Mouse (Mus musculus) forebrain, embryonic 12.5 days (tissue): ENCODE measurements around the gene Trim50. TPM values are rescaled to one million over a fixed set of nuclear protein-coding genes. Genes with fewer than 3 reads are reported as not detected.

ENCODE experiments used
- ATAC-seq: fragments of 200-750 bp; cut with Nextera tagmentation; 2 replicates; pipeline ENCODE4 v1.8.0; 2017; ENCODE audit warnings: moderate TSS enrichment; ENCODE audit not compliant: low FRiP score
- H3K27ac ChIP-seq: fragments of 300-500 bp; sonication (generic); 2 replicates; pipeline ENCODE4 v1.5.1; 2016; ENCODE audit warnings: mild to moderate bottlenecking
- H3K27me3 ChIP-seq: fragments of 300-500 bp; sonication (generic); 2 replicates; pipeline ENCODE4 v1.6.1; 2016; ENCODE audit warnings: mild to moderate bottlenecking
- H3K36me3 ChIP-seq: fragments of 300-500 bp; sonication (generic); replicated peaks from 2 replicates; pipeline ENCODE4 v1.6.1; 2016; ENCODE audit warnings: mild to moderate bottlenecking
- H3K4me1 ChIP-seq: fragments of 300-500 bp; sonication (generic); 2 replicates; pipeline ENCODE4 v1.6.1; 2016
- H3K4me2 ChIP-seq: fragments of 300-500 bp; sonication (generic); 2 replicates; pipeline ENCODE4 v1.6.1; 2016; ENCODE audit warnings: mild to moderate bottlenecking, moderate library complexity
- H3K4me3 ChIP-seq: fragments of 300-500 bp; sonication (generic); replicated peaks from 2 replicates; pipeline ENCODE4 v1.5.1; 2016; ENCODE audit warnings: mild to moderate bottlenecking
- H3K9ac ChIP-seq: fragments of 300-500 bp; sonication (generic); 2 replicates; pipeline ENCODE4 v1.6.1; 2016; ENCODE audit warnings: mild to moderate bottlenecking
- H3K9me3 ChIP-seq: fragments of 300-500 bp; sonication (generic); 2 replicates; pipeline ENCODE4 v1.6.1; 2016
- WGBS: fragments of 180-500 bp; shearing (Covaris S2); methylation state at CpG from one replicate; pipeline ENCODE4 v1.1.7; 2016; 5-methylcytosine and 5-hydroxymethylcytosine counted together
- polyA plus RNA-seq: library from polyadenylated mRNA; unstranded; fragments of >200 nt; fragmentation: Nextera tagmentation; extraction: Ambion mirVana; gene quantifications from 2 replicates; pipeline ENCODE4 v1.2.1, GENCODE M21; 2016

Trim50 gene
- not detected in 2 replicates for polyA plus RNA-seq

DNA sequence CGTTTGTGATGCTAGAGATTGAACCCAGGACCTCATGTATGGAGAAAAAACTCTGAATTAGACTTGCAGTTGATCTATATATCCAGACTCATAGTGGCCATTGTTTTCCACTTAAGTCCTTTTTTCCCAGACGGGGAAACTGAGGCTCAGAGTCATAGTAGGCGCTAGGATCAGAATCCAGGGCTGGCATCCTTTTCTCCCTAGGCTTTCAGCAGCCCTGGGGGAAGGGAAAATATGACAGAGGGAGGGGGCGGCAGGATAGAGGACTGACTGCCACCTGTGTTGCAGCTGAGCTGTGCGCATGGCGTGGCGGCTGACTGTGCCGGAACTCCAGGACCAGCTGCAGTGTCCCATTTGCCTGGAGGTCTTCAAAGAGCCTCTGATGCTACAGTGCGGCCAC, at the start of gene Trim50:
Gene Trim50, plus strand, starts transcription at position 301 of the 400 bp plus-strand sequence.
- no peak for ATAC-seq
- Histone ChIP-seq H3K27me3 (peaks cover 18% of the 10 kb centered on the region), H3K9ac (no peak within 1 kb of the TSS), H3K36me3 (no peaks in the 10 kb centered on the region), H3K27ac (no peak within 1 kb of the TSS), H3K4me2 (peak within 1 kb of the TSS; percentile 10; the same call in 1 of the 2 replicates), H3K9me3 (peaks cover 12% of the 10 kb centered on the region), H3K4me3 (no peak within 1 kb of the TSS), H3K4me1 (no peaks in the 10 kb centered on the region)
- 56% methylated on average over 9 of the region's 9 CpGs for WGBS

DNA sequence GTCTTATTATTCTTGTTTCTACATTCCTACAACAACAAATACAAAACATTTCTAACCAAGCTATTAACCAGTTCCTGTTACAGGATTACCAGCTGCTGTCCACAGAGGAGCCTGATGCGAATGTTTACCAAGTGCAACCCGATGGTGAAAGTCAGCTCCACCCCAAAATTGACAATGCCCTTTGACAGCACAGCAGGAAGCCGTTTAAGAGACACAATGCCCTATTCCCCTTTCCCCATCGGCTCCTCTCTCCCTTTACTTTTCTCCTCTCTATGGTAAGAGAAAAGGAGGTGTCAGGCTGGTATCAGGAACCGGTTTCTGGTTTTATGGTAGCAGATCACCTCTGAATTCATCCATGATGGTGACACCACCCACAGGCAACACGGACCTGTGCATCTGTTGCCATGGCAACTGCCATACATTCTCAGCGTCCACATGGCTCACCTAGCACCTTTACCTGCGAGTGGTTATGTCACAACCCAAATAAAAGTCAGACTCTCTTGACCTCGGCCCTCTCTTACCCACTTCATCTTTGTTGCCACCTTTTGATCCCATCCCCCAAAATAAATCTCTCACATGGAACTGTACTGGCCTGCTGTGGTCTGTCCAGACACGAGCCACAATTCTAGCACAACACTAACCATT, 46.7 kb upstream of the Trim50 start:
- H3K9me3 ChIP-seq, result no peaks in the 10 kb centered on the region
- no peaks in the 10 kb centered on the region for H3K4me1 ChIP-seq
- H3K27me3 ChIP-seq, result no peaks in the 10 kb centered on the region
- H3K36me3 ChIP-seq, result no peaks in the 10 kb centered on the region
- 42% methylated on average over 10 of the region's 10 CpGs for WGBS
- no peak for ATAC-seq
- H3K4me3 ChIP-seq, result no peak overlapping the region
- no peak overlapping the region for H3K4me2 ChIP-seq
- H3K27ac ChIP-seq, result no peak overlapping the region
- H3K9ac ChIP-seq, result no peak overlapping the region

DNA sequence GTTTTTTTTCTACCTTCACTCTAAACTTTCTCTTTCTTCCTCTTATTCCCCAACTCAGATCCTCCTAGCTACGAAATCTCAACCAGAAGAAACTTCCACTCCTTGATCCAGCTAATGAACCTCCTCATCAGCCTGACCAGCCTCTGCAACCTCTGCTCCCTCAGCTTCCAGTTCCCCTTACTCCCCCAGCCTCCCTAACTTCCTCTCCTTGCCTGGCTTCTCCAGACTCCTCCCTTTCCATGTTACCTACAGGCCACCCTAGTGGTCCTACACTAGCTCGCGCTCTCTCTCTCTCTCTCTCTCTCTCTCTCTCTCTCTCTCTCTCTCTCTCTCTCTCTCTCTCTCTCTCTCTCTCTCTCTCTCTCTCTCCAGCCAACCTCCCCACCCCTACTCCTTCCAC, 36.9 kb upstream of the Trim50 start:
- H3K27me3 ChIP-seq, result no peaks in the 10 kb centered on the region
- 92% methylated on average over 3 of the region's 3 CpGs for WGBS
- no peak overlapping the region for H3K4me2 ChIP-seq

DNA sequence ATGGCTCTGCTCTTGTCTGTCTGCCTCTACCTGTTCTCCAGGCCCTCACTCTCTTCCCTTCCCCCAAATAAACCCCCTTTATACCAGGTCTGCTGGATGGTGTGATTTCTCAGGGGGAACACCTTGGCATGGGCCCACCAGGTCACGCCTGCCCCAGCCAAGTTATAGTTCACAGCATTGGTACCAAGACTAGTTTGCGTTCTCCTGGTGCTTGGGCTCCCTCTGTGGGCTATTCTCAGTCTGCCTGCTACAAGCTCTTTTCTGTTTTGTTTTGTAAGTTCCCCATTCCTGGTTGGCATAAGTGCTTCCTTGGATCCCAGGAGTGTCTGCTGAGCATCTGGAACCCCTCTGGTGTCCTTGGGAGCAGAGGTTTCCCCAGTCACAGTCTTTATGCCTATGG, 33.2 kb upstream of the Trim50 start:
- H3K4me1 ChIP-seq, result no peaks in the 10 kb centered on the region
- H3K4me3 ChIP-seq, result no peak overlapping the region
- no peaks in the 10 kb centered on the region for H3K36me3 ChIP-seq
- 60% methylated on average over 2 of the region's 2 CpGs for WGBS
- H3K9ac ChIP-seq, result no peak overlapping the region
- no peak overlapping the region for H3K27ac ChIP-seq
- H3K27me3 ChIP-seq, result no peaks in the 10 kb centered on the region
- no peak for ATAC-seq
- no peak overlapping the region for H3K4me2 ChIP-seq
- H3K9me3 ChIP-seq, result no peaks in the 10 kb centered on the region

More for the DNA sequence above, 36.9 kb upstream of the Trim50 start:
- H3K4me1 ChIP-seq, result no peaks in the 10 kb centered on the region
- no peaks in the 10 kb centered on the region for H3K9me3 ChIP-seq
- no peak overlapping the region for H3K4me3 ChIP-seq
- no peak overlapping the region for H3K27ac ChIP-seq
- ATAC-seq, result no peak
- H3K36me3 ChIP-seq, result no peaks in the 10 kb centered on the region
- no peak overlapping the region for H3K9ac ChIP-seq

DNA sequence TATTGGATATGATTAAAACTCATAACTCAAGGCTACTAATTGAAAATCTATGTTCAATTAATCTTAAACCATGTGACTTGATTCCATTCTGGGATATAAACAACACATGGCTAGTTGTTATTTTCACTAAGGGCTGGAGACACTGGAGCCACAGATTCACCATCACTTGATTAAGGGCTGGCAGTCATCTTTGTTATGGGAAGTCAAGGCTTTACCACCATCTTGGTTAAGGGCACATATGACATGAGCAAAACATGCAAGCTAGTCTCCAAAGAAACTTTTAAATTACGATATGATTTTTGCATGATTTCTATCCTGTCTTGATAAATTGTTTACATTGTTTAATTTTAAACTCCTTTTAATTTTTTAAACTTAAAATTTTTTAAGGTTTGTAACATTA, 30.9 kb upstream of the Trim50 start:
- Histone ChIP-seq H3K36me3 (no peaks in the 10 kb centered on the region), H3K9ac (no peak overlapping the region), H3K27ac (no peak overlapping the region), H3K9me3 (no peaks in the 10 kb centered on the region), H3K4me3 (no peak overlapping the region), H3K4me1 (no peaks in the 10 kb centered on the region), H3K4me2 (no peak overlapping the region), H3K27me3 (no peaks in the 10 kb centered on the region)
- no peak for ATAC-seq
- 89% methylated on average over 1 of the region's 1 CpGs for WGBS

DNA sequence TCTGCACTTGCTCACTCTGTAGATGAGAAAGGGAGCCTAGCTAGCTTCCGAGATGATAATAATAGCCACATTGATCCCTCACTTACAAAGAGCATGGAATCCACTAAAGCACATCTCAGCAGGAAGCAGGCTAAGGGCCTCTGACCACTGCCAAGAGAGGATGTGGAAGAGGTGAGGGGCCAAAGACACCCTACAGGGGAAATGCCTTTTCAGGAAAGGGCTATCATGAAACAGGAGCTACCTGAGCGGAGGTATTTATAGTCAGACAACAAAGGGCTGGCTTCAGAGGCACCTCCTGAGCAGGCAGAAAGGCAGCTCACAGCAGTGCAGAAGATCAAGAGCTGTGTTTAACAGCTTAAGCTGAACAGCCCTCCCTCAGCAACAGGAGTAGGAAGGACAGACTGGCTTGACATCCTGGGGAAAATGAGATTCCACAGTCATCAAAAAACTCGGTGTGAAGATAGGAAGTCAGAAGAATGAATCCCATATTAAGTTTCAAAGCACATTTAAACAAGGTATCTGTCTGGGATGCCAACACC, 26.9 kb upstream of the Trim50 start:
- no peak overlapping the region for H3K4me2 ChIP-seq
- no peak for ATAC-seq
- H3K4me1 ChIP-seq, result no peaks in the 10 kb centered on the region
- WGBS, result 8% methylated on average over 3 of the region's 3 CpGs
- no peak overlapping the region for H3K27ac ChIP-seq
- H3K36me3 ChIP-seq, result no peaks in the 10 kb centered on the region
- H3K4me3 ChIP-seq, result no peak overlapping the region
- no peak overlapping the region for H3K9ac ChIP-seq
- no peaks in the 10 kb centered on the region for H3K27me3 ChIP-seq
- H3K9me3 ChIP-seq, result no peaks in the 10 kb centered on the region

DNA sequence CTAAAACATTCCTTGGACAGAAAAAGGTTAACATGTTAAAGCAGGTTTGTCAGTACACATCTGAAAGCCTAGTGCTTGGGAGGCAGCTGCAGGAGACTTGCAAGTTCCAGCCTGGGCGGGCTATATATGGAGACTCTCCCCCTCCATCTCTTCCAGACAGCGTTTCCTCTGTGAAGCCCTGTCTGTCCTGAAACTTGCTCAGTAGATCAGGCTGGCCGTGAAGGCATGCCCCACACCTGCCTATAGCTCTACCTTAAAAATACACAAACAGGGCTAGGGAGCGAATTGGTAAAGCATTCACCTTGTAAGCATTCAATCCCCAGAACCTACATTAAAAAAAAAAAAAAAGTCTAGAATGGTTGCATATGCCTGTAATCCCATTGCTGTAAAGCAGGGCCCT, 23.6 kb upstream of the Trim50 start:
- Histone ChIP-seq H3K27ac (no peak overlapping the region), H3K4me2 (no peak overlapping the region), H3K4me3 (no peak overlapping the region), H3K4me1 (no peaks in the 10 kb centered on the region), H3K9me3 (no peaks in the 10 kb centered on the region), H3K9ac (no peak overlapping the region), H3K36me3 (no peaks in the 10 kb centered on the region), H3K27me3 (no peaks in the 10 kb centered on the region)
- ATAC-seq, result no peak
- 82% methylated on average over 4 of the region's 4 CpGs for WGBS

DNA sequence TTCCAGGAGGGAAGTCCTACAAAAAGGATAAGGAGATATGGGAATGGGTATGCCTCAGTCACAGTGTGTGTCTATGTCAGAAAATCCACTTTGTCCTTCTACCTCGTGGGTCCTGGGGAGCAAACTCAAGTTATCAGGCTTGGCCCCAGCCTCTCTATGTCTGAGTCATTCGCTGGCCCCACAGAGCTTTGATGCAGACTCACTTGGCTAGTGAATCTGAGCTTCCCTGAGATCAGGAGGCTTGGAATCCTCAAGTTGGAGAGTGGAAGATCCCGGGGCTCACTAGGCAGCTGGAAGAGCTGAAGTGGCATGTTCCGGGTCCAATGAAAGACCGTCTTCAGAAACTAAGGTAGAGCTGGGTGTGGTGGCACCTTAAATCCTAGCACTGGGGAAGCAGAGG, 22.9 kb upstream of the Trim50 start:
- no peak overlapping the region for H3K27ac ChIP-seq
- H3K4me3 ChIP-seq, result no peak overlapping the region
- H3K4me2 ChIP-seq, result no peak overlapping the region
- no peak overlapping the region for H3K9ac ChIP-seq
- 86% methylated on average over 5 of the region's 5 CpGs for WGBS
- H3K36me3 ChIP-seq, result no peaks in the 10 kb centered on the region
- H3K27me3 ChIP-seq, result no peaks in the 10 kb centered on the region
- no peaks in the 10 kb centered on the region for H3K9me3 ChIP-seq
- H3K4me1 ChIP-seq, result no peaks in the 10 kb centered on the region
- no peak for ATAC-seq

DNA sequence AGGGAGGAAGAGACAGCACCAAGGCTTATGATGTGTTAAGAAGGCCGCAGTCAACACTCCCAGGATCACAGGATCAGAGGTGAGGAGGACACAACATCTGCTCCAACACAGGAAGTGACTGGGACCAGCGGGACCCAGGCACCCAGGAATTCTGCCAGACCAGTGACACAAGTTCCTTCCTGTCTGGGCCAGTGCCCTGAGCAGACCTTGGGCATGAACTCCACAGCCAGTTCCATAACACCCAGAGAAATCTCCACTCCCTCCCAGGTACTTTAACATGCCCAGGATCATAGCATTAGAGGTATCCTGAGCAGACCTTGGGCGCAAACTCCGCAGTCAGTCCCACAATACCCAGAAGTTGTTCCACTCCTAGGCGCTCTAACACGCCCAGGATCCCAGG, 21.9 kb upstream of the Trim50 start:
- 90% methylated on average over 6 of the region's 6 CpGs for WGBS
- H3K4me1 ChIP-seq, result no peaks in the 10 kb centered on the region
- H3K4me3 ChIP-seq, result no peak overlapping the region
- H3K27me3 ChIP-seq, result no peaks in the 10 kb centered on the region
- no peak overlapping the region for H3K4me2 ChIP-seq
- no peaks in the 10 kb centered on the region for H3K9me3 ChIP-seq
- no peak for ATAC-seq
- no peaks in the 10 kb centered on the region for H3K36me3 ChIP-seq
- no peak overlapping the region for H3K9ac ChIP-seq
- no peak overlapping the region for H3K27ac ChIP-seq

DNA sequence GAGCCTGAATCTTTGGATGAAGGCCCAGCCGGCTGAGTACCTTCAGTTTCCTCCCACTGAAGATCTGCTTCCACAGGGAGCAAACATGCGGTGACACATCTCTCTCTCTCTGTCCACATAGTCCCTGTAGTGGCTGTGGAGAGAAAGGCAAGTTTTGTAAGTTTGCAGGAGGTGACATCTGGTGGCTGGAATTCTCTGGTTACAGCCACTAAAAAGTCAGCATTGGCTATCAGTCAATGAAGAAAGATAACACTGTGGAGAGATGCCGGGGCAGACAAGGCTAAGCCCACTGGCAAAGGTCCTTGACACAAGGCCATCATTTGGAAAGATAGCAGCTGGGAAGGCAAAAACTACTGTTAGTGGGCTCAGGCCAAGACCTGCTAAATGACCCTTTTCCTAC, 15.5 kb upstream of the Trim50 start:
- H3K27ac ChIP-seq, result no peak overlapping the region
- no peak for ATAC-seq
- WGBS, result 72% methylated on average over 3 of the region's 3 CpGs
- no peak overlapping the region for H3K4me2 ChIP-seq
- H3K27me3 ChIP-seq, result no peaks in the 10 kb centered on the region; the same call in 1 of the 2 replicates
- no peaks in the 10 kb centered on the region for H3K36me3 ChIP-seq
- H3K4me3 ChIP-seq, result no peak overlapping the region
- no peaks in the 10 kb centered on the region for H3K4me1 ChIP-seq
- H3K9me3 ChIP-seq, result no peaks in the 10 kb centered on the region
- H3K9ac ChIP-seq, result no peak overlapping the region

DNA sequence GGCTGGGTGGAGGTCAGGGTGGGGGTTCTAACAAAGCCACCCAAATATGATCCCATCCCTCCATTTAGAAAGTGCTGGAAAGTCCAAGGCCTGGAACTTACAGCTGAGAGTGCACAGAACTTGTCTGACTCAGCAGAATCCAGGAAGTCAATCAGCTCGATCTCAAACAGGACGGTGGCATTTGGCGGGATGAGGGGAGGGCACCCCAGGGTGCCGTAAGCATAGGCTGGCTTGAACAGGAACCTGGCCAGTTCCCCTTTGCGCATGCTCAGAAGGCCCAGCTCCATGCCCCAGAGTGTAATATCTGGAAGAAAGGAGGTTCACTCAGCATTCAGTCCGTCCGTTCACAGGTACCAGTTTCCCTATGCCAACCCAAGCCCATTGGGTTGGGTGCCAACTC, 7.1 kb upstream of the Trim50 start:
- H3K4me2 ChIP-seq, result no peak overlapping the region
- WGBS, result 78% methylated on average over 7 of the region's 7 CpGs
- H3K9me3 ChIP-seq, result peaks cover 9% of the 10 kb centered on the region
- no peaks in the 10 kb centered on the region for H3K4me1 ChIP-seq
- H3K27ac ChIP-seq, result no peak overlapping the region
- no peaks in the 10 kb centered on the region for H3K36me3 ChIP-seq
- no peaks in the 10 kb centered on the region; the same call in 1 of the 2 replicates for H3K27me3 ChIP-seq
- no peak overlapping the region for H3K9ac ChIP-seq
- ATAC-seq, result no peak
- no peak overlapping the region for H3K4me3 ChIP-seq

DNA sequence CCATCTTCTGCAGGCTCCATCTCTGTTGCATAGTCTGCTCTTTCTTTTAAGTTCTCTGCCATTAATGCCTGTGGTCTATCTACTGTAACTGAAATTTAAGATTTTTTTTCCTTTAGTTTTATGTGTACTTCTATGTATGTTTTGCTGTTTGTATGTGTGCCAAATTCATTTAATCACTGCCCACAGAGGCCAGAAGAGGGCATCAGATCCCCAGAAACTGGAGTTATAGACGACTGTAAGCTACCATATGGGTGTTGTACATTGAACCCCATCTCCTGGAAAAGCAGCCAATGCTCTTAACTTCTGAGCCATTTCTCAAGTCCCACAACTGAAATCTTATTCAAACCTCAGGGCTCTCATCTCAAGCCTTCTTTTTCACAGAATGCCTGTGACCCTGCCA, 6.7 kb upstream of the Trim50 start:
- Histone ChIP-seq H3K4me2 (no peak overlapping the region), H3K9me3 (peaks cover 9% of the 10 kb centered on the region), H3K4me3 (no peak overlapping the region), H3K27me3 (no peaks in the 10 kb centered on the region; the same call in 1 of the 2 replicates), H3K27ac (no peak overlapping the region), H3K9ac (no peak overlapping the region), H3K36me3 (no peaks in the 10 kb centered on the region), H3K4me1 (no peaks in the 10 kb centered on the region)
- no peak for ATAC-seq
- WGBS, result 21% methylated on average over 1 of the region's 1 CpGs

DNA sequence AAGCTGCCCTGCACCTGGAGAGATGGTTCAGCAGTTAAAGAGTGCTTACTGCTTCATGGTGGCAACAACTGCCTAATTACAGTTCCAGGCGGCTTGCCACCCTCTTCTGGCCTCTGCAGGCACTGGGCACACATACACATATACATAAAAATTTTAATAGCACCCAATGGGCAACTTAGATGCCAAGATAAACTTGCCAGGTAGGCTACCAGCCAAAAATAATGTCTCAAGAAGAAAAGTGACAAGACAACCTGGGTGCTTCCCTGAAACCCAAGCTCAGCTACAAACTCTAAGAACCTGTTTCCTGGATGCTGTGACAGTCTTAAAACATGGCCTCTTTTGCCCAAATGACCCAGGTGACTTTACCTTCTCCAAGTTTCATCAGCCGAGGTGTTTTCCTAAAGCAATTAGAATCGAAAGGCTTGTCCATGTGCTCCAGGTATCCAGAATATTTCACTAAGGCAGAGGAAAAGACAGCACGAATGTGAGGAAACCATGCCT, 5.5 kb upstream of the Trim50 start:
- Histone ChIP-seq H3K4me2 (no peak overlapping the region), H3K27ac (no peak overlapping the region), H3K36me3 (no peaks in the 10 kb centered on the region), H3K27me3 (peaks cover 1% of the 10 kb centered on the region; the same call in 1 of the 2 replicates), H3K4me3 (no peak overlapping the region), H3K4me1 (no peaks in the 10 kb centered on the region), H3K9ac (no peak overlapping the region), H3K9me3 (peaks cover 9% of the 10 kb centered on the region)
- ATAC-seq, result no peak
- WGBS, result 71% methylated on average over 4 of the region's 4 CpGs
